Mouse (Mus musculus) lung, postnatal 0 days (tissue): Measurements from ENCODE around the gene Tmem181a.
"Not testable (repeated sequence)": the region's sequence is repeated elsewhere in the genome, so short reads cannot be mapped to it uniquely, and the experiment has no call there.

Experiments
- CTCF ChIP-seq: IDR thresholded peaks from 2 replicates; pipeline ENCODE4 v1.5.1; 2016; ENCODE audit warnings: antibody characterized with exemption, mild to moderate bottlenecking
- EP300 ChIP-seq: IDR thresholded peaks from 2 replicates; pipeline ENCODE4 v1.6.1; 2016; ENCODE audit warnings: antibody characterized with exemption, mild to moderate bottlenecking, control low read depth

DNA sequence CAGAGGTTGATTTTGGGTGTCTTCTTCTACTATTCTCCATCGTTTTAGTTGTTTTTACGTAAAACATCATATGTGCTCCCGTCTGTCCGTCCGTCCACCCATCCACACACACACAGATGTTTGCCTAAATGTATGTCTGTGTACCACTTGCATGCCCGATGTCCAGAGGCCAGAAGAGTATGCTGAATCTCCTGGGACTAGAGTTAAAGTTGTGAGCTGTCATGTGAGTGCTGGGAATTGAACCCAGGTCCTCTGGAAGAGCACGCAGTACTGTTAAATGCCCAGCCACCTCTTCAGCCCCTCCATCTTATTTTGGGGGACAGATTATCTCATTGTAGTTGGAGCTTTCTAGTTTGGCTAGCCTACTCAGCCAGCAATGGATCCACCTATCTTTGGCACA lies 70.9 kb downstream of the Tmem181a start:
- not testable (repeated sequence) for TF ChIP-seq CTCF, EP300
